Mouse (Mus musculus): ENCODE data around the gene Sdk2. TPM values are rescaled to one million over a fixed set of nuclear protein-coding genes. Genes with fewer than 3 reads are reported as not detected.
A peak's percentile ranks its signal among the peaks of the same experiment; 100 is the strongest.

The Sdk2 gene
- polyA plus RNA-seq, 1 experiment from 2014 or later, result 5.3 TPM

- no peaks in the 10 kb centered on the region for H3K27me3 ChIP-seq (ENCODE audit: control insufficient read depth, insufficient read depth, low read length)
- ATAC-seq (ENCODE audit: low FRiP score, low TSS enrichment), result no peak
- 21% methylated on average over 1 of the region's 1 CpGs for WGBS
These were observed 247.8 kb downstream of the Sdk2 start for GRCm38 (mm10) chr11:113819001-113819400.

GRCm38 (mm10) chr11:113816971-113817548 is 249.8 kb downstream of the Sdk2 start:
- DNase-seq (no peak), ATAC-seq (ENCODE audit: low FRiP score, low TSS enrichment) (no peak)
- Histone ChIP-seq H3K27me3 (ENCODE audit: control insufficient read depth, insufficient read depth, low read length) (no peaks in the 10 kb centered on the region), H3K27ac (replicated peaks; ENCODE audit: low read depth, low read length) (no peak overlapping the region), H3K4me1 (ENCODE audit: control insufficient read depth, insufficient read depth, low read length) (no peaks in the 10 kb centered on the region), H3K36me3 (ENCODE audit: control insufficient read depth, insufficient read depth, low read length) (no peaks in the 10 kb centered on the region), H3K4me2 (ENCODE audit: low read length) (no peak overlapping the region), H3K9ac (replicated peaks; ENCODE audit: low read length) (no peak overlapping the region), H3K4me3 (replicated peaks; ENCODE audit: low read depth, low read length) (no peak overlapping the region), H3K9me3 (ENCODE audit: control insufficient read depth, low read length) (no peaks in the 10 kb centered on the region)
- WGBS, result 84% methylated on average over 12 of the region's 12 CpGs

More at GRCm38 (mm10) chr11:113819001-113819400, 247.8 kb downstream of the Sdk2 start:
- DNase-seq, result no peak
- H3K27ac ChIP-seq (replicated peaks; ENCODE audit: low read depth, low read length), result no peak overlapping the region
- H3K4me2 ChIP-seq (ENCODE audit: low read length), result no peak overlapping the region
- H3K4me3 ChIP-seq (replicated peaks; ENCODE audit: low read depth, low read length), result no peak overlapping the region
- no peaks in the 10 kb centered on the region for H3K9me3 ChIP-seq (ENCODE audit: control insufficient read depth, low read length)
- no peak overlapping the region for H3K9ac ChIP-seq (replicated peaks; ENCODE audit: low read length)
- no peaks in the 10 kb centered on the region for H3K36me3 ChIP-seq (ENCODE audit: control insufficient read depth, insufficient read depth, low read length)
- no peaks in the 10 kb centered on the region for H3K4me1 ChIP-seq (ENCODE audit: control insufficient read depth, insufficient read depth, low read length)

- DNase-seq (no peak), ATAC-seq (ENCODE audit: low FRiP score, low TSS enrichment) (no peak)
- WGBS, result 94% methylated on average over 4 of the region's 4 CpGs
- H3K4me3 ChIP-seq (replicated peaks; ENCODE audit: low read depth, low read length), result no peak overlapping the region
- no peak overlapping the region for H3K27ac ChIP-seq (replicated peaks; ENCODE audit: low read depth, low read length)
- no peaks in the 10 kb centered on the region for H3K27me3 ChIP-seq (ENCODE audit: control insufficient read depth, insufficient read depth, low read length)
- no peak overlapping the region for H3K4me2 ChIP-seq (ENCODE audit: low read length)
- no peak overlapping the region for H3K9ac ChIP-seq (replicated peaks; ENCODE audit: low read length)
- H3K9me3 ChIP-seq (ENCODE audit: control insufficient read depth, low read length), result no peaks in the 10 kb centered on the region
- H3K4me1 ChIP-seq (ENCODE audit: control insufficient read depth, insufficient read depth, low read length), result no peaks in the 10 kb centered on the region
- H3K36me3 ChIP-seq (ENCODE audit: control insufficient read depth, insufficient read depth, low read length), result no peaks in the 10 kb centered on the region
These were observed 250.4 kb downstream of the Sdk2 start for GRCm38 (mm10) chr11:113816439-113816838.

GRCm38 (mm10) chr11:113811546-113812339 is 255.1 kb downstream of the Sdk2 start:
- no peak overlapping the region for H3K4me2 ChIP-seq (ENCODE audit: low read length)
- no peak overlapping the region for H3K9ac ChIP-seq (replicated peaks; ENCODE audit: low read length)
- ATAC-seq (ENCODE audit: low FRiP score, low TSS enrichment) (no peak), DNase-seq (no peak)
- H3K27me3 ChIP-seq (ENCODE audit: control insufficient read depth, insufficient read depth, low read length), result no peaks in the 10 kb centered on the region
- no peaks in the 10 kb centered on the region for H3K9me3 ChIP-seq (ENCODE audit: control insufficient read depth, low read length)
- H3K4me1 ChIP-seq (ENCODE audit: control insufficient read depth, insufficient read depth, low read length), result peaks cover 10% of the 10 kb centered on the region; the same call in 1 of the 2 replicates
- no peaks in the 10 kb centered on the region for H3K36me3 ChIP-seq (ENCODE audit: control insufficient read depth, insufficient read depth, low read length)
- 67% methylated on average over 20 of the region's 20 CpGs for WGBS
- no peak overlapping the region for H3K27ac ChIP-seq (replicated peaks; ENCODE audit: low read depth, low read length)
- no peak overlapping the region for H3K4me3 ChIP-seq (replicated peaks; ENCODE audit: low read depth, low read length)

- H3K9me3 ChIP-seq (ENCODE audit: control insufficient read depth, low read length), result no peaks in the 10 kb centered on the region
- DNase-seq (peak; percentile 96), ATAC-seq (ENCODE audit: low FRiP score, low TSS enrichment) (peak; percentile 78; the same call in 1 of the 2 replicates)
- peak overlapping the region; percentile 29; the same call in 1 of the 2 replicates for H3K9ac ChIP-seq (replicated peaks; ENCODE audit: low read length)
- no peak overlapping the region for H3K4me2 ChIP-seq (ENCODE audit: low read length)
- 0 out of 2 replicates have a peak, but pooled peaks cover 6% of the 10 kb centered on the region for H3K36me3 ChIP-seq (ENCODE audit: control insufficient read depth, insufficient read depth, low read length)
- 38% methylated on average over 24 of the region's 24 CpGs for WGBS
- H3K4me1 ChIP-seq (ENCODE audit: control insufficient read depth, insufficient read depth, low read length), result peaks cover 12% of the 10 kb centered on the region; the same call in 1 of the 2 replicates
- H3K27ac ChIP-seq (replicated peaks; ENCODE audit: low read depth, low read length), result no peak overlapping the region
- H3K4me3 ChIP-seq (replicated peaks; ENCODE audit: low read depth, low read length), result no peak overlapping the region
- H3K27me3 ChIP-seq (ENCODE audit: control insufficient read depth, insufficient read depth, low read length), result no peaks in the 10 kb centered on the region
These were observed 256.0 kb downstream of the Sdk2 start for GRCm38 (mm10) chr11:113810638-113811545.

GRCm38 (mm10) chr11:113807086-113807485 is 259.8 kb downstream of the Sdk2 start:
- ATAC-seq (ENCODE audit: low FRiP score, low TSS enrichment) (no peak), DNase-seq (no peak)
- 21% methylated on average over 9 of the region's 9 CpGs for WGBS
- Histone ChIP-seq H3K27me3 (ENCODE audit: control insufficient read depth, insufficient read depth, low read length) (no peaks in the 10 kb centered on the region), H3K36me3 (ENCODE audit: control insufficient read depth, insufficient read depth, low read length) (0 out of 2 replicates have a peak, but pooled peaks cover 6% of the 10 kb centered on the region), H3K27ac (replicated peaks; ENCODE audit: low read depth, low read length) (no peak overlapping the region), H3K4me3 (replicated peaks; ENCODE audit: low read depth, low read length) (no peak overlapping the region), H3K9me3 (ENCODE audit: control insufficient read depth, low read length) (no peaks in the 10 kb centered on the region), H3K4me2 (ENCODE audit: low read length) (no peak overlapping the region), H3K9ac (replicated peaks; ENCODE audit: low read length) (no peak overlapping the region), H3K4me1 (ENCODE audit: control insufficient read depth, insufficient read depth, low read length) (peaks cover 12% of the 10 kb centered on the region; the same call in 1 of the 2 replicates)

- WGBS, result 26% methylated on average over 9 of the region's 9 CpGs
- Histone ChIP-seq H3K27me3 (ENCODE audit: control insufficient read depth, insufficient read depth, low read length) (no peaks in the 10 kb centered on the region), H3K9ac (replicated peaks; ENCODE audit: low read length) (no peak overlapping the region), H3K36me3 (ENCODE audit: control insufficient read depth, insufficient read depth, low read length) (0 out of 2 replicates have a peak, but pooled peaks cover 6% of the 10 kb centered on the region), H3K4me2 (ENCODE audit: low read length) (no peak overlapping the region), H3K4me3 (replicated peaks; ENCODE audit: low read depth, low read length) (no peak overlapping the region), H3K27ac (replicated peaks; ENCODE audit: low read depth, low read length) (no peak overlapping the region), H3K9me3 (ENCODE audit: control insufficient read depth, low read length) (no peaks in the 10 kb centered on the region), H3K4me1 (ENCODE audit: control insufficient read depth, insufficient read depth, low read length) (peaks cover 12% of the 10 kb centered on the region; the same call in 1 of the 2 replicates)
- ATAC-seq (ENCODE audit: low FRiP score, low TSS enrichment), result no peak
- no peak for DNase-seq
These were observed 260.3 kb downstream of the Sdk2 start for GRCm38 (mm10) chr11:113806382-113807077.

GRCm38 (mm10) chr11:113805974-113806373 is 260.9 kb downstream of the Sdk2 start:
- no peak overlapping the region for H3K27ac ChIP-seq (replicated peaks; ENCODE audit: low read depth, low read length)
- ATAC-seq (ENCODE audit: low FRiP score, low TSS enrichment) (no peak), DNase-seq (no peak)
- H3K4me1 ChIP-seq (ENCODE audit: control insufficient read depth, insufficient read depth, low read length), result peaks cover 11% of the 10 kb centered on the region; the same call in 1 of the 2 replicates
- H3K9me3 ChIP-seq (ENCODE audit: control insufficient read depth, low read length), result no peaks in the 10 kb centered on the region
- WGBS, result 75% methylated on average over 10 of the region's 10 CpGs
- no peak overlapping the region for H3K4me2 ChIP-seq (ENCODE audit: low read length)
- no peak overlapping the region for H3K9ac ChIP-seq (replicated peaks; ENCODE audit: low read length)
- 0 out of 2 replicates have a peak, but pooled peaks cover 6% of the 10 kb centered on the region for H3K36me3 ChIP-seq (ENCODE audit: control insufficient read depth, insufficient read depth, low read length)
- no peaks in the 10 kb centered on the region for H3K27me3 ChIP-seq (ENCODE audit: control insufficient read depth, insufficient read depth, low read length)
- H3K4me3 ChIP-seq (replicated peaks; ENCODE audit: low read depth, low read length), result no peak overlapping the region

All from midbrain, embryonic 14.5 days (tissue).